Mouse (Mus musculus) liver, embryonic 12.5 days (tissue): ENCODE measurements at regions not wholly inside any gene's neighbourhood (a gene's known extent, or its start where the extent isn't known, plus 50 kb on each side); places are given as distances from the start of the nearest gene placed in this dataset.

Experiments
- ATAC-seq: fragments of 200-750 bp; cut with Nextera tagmentation; 2 replicates; pipeline ENCODE4 v1.8.0; 2017; ENCODE audit warnings: moderate number of reproducible peaks, mild to moderate bottlenecking, moderate library complexity
- H3K27ac ChIP-seq: fragments of 300-500 bp; sonication (generic); 2 replicates; pipeline ENCODE4 v1.5.1; 2016; ENCODE audit warnings: mild to moderate bottlenecking
- H3K27me3 ChIP-seq: fragments of 300-500 bp; sonication (generic); replicated peaks from 2 replicates; pipeline ENCODE4 v1.6.1; 2016; ENCODE audit warnings: mild to moderate bottlenecking, moderate library complexity
- H3K36me3 ChIP-seq: fragments of 300-500 bp; sonication (generic); 2 replicates; pipeline ENCODE4 v1.6.1; 2016; ENCODE audit warnings: mild to moderate bottlenecking, moderate library complexity
- H3K4me1 ChIP-seq: fragments of 300-500 bp; sonication (generic); 2 replicates; pipeline ENCODE4 v1.6.1; 2016
- H3K4me2 ChIP-seq: fragments of 300-500 bp; sonication (generic); 2 replicates; pipeline ENCODE4 v1.6.1; 2016; ENCODE audit warnings: mild to moderate bottlenecking, moderate library complexity
- H3K4me3 ChIP-seq: fragments of 300-500 bp; sonication (generic); 2 replicates; pipeline ENCODE4 v1.5.1; 2016; ENCODE audit warnings: mild to moderate bottlenecking, moderate library complexity
- H3K9ac ChIP-seq: fragments of 300-500 bp; sonication (generic); 2 replicates; pipeline ENCODE4 v1.6.1; 2016; ENCODE audit warnings: mild to moderate bottlenecking, moderate library complexity
- H3K9me3 ChIP-seq: fragments of 300-500 bp; sonication (generic); replicated peaks from 2 replicates; pipeline ENCODE4 v1.6.1; 2016; ENCODE audit warnings: mild to moderate bottlenecking, moderate library complexity
- WGBS: fragments of 180-500 bp; shearing (Covaris S2); methylation state at CpG from one replicate; pipeline ENCODE4 v1.1.7; 2016; ENCODE audit not compliant: insufficient replicate concordance; 5-methylcytosine and 5-hydroxymethylcytosine counted together

- Histone ChIP-seq H3K9me3 (no peaks in the 10 kb centered on the region), H3K27me3 (no peaks in the 10 kb centered on the region), H3K36me3 (no peaks in the 10 kb centered on the region), H3K4me3 (no peak overlapping the region), H3K9ac (no peak overlapping the region), H3K27ac (no peak overlapping the region), H3K4me2 (no peak overlapping the region), H3K4me1 (peaks cover 6% of the 10 kb centered on the region; the same call in 1 of the 2 replicates)
- no peak for ATAC-seq
- 44% methylated on average over 11 of the region's 11 CpGs for WGBS
Observed at GRCm38 (mm10) chr13:44509526-44510159, 219.6 kb upstream of the Jarid2 start.

- H3K9me3 ChIP-seq: no peaks in the 10 kb centered on the region
- no peaks in the 10 kb centered on the region for H3K36me3 ChIP-seq
- ATAC-seq: no peak
- peaks cover 6% of the 10 kb centered on the region; the same call in 1 of the 2 replicates for H3K4me1 ChIP-seq
- no peak overlapping the region for H3K9ac ChIP-seq
- H3K4me3 ChIP-seq: no peak overlapping the region
- no peaks in the 10 kb centered on the region for H3K27me3 ChIP-seq
- H3K4me2 ChIP-seq: no peak overlapping the region
- WGBS: 66% methylated on average over 13 of the region's 13 CpGs
- H3K27ac ChIP-seq: no peak overlapping the region
Observed at GRCm38 (mm10) chr13:44513378-44514285, 215.6 kb upstream of the Jarid2 start.

GRCm38 (mm10) chr13:44514636-44515158, 214.6 kb upstream of the Jarid2 start:
- Histone ChIP-seq H3K9me3 (no peaks in the 10 kb centered on the region), H3K4me2 (no peak overlapping the region), H3K27ac (no peak overlapping the region), H3K27me3 (no peaks in the 10 kb centered on the region), H3K9ac (no peak overlapping the region), H3K4me1 (peaks cover 2% of the 10 kb centered on the region; the same call in 1 of the 2 replicates), H3K36me3 (no peaks in the 10 kb centered on the region), H3K4me3 (no peak overlapping the region)
- ATAC-seq: no peak
- WGBS: 67% methylated on average over 5 of the region's 5 CpGs

GRCm38 (mm10) chr13:44516863-44517262, 212.4 kb upstream of the Jarid2 start:
- H3K4me1 ChIP-seq: no peaks in the 10 kb centered on the region
- no peak overlapping the region for H3K9ac ChIP-seq
- no peak overlapping the region for H3K4me3 ChIP-seq
- H3K27ac ChIP-seq: no peak overlapping the region
- no peaks in the 10 kb centered on the region for H3K36me3 ChIP-seq
- no peaks in the 10 kb centered on the region for H3K9me3 ChIP-seq
- ATAC-seq: no peak
- no peak overlapping the region for H3K4me2 ChIP-seq
- WGBS: 72% methylated on average over 4 of the region's 4 CpGs
- H3K27me3 ChIP-seq: no peaks in the 10 kb centered on the region

- WGBS: 81% methylated on average over 9 of the region's 9 CpGs
Observed at GRCm38 (mm10) chr13:44517312-44517711, 212.0 kb upstream of the Jarid2 start.

GRCm38 (mm10) chr13:44518215-44518614, 211.1 kb upstream of the Jarid2 start:
- no peak overlapping the region for H3K9ac ChIP-seq
- ATAC-seq: no peak
- 42% methylated on average over 4 of the region's 4 CpGs for WGBS
- no peaks in the 10 kb centered on the region for H3K9me3 ChIP-seq
- H3K4me1 ChIP-seq: no peaks in the 10 kb centered on the region
- H3K27ac ChIP-seq: no peak overlapping the region
- no peak overlapping the region for H3K4me3 ChIP-seq
- H3K4me2 ChIP-seq: no peak overlapping the region
- no peaks in the 10 kb centered on the region for H3K27me3 ChIP-seq
- H3K36me3 ChIP-seq: no peaks in the 10 kb centered on the region

More at GRCm38 (mm10) chr13:44517312-44517711, 212.0 kb upstream of the Jarid2 start:
- no peaks in the 10 kb centered on the region for H3K4me1 ChIP-seq
- no peaks in the 10 kb centered on the region for H3K9me3 ChIP-seq
- H3K27ac ChIP-seq: no peak overlapping the region
- H3K9ac ChIP-seq: no peak overlapping the region
- ATAC-seq: no peak
- H3K4me3 ChIP-seq: no peak overlapping the region
- H3K27me3 ChIP-seq: no peaks in the 10 kb centered on the region
- no peak overlapping the region for H3K4me2 ChIP-seq
- H3K36me3 ChIP-seq: no peaks in the 10 kb centered on the region

GRCm38 (mm10) chr13:44523516-44523915, 205.8 kb upstream of the Jarid2 start:
- H3K27me3 ChIP-seq: no peaks in the 10 kb centered on the region
- no peak overlapping the region for H3K9ac ChIP-seq
- no peaks in the 10 kb centered on the region for H3K9me3 ChIP-seq
- H3K4me1 ChIP-seq: no peaks in the 10 kb centered on the region
- no peak for ATAC-seq
- H3K4me3 ChIP-seq: no peak overlapping the region
- H3K4me2 ChIP-seq: no peak overlapping the region
- H3K27ac ChIP-seq: no peak overlapping the region
- WGBS: 59% methylated on average over 4 of the region's 4 CpGs
- H3K36me3 ChIP-seq: no peaks in the 10 kb centered on the region

- no peak overlapping the region for H3K27ac ChIP-seq
- H3K36me3 ChIP-seq: no peaks in the 10 kb centered on the region
- H3K4me1 ChIP-seq: no peaks in the 10 kb centered on the region
- no peak overlapping the region for H3K4me2 ChIP-seq
- H3K9me3 ChIP-seq: no peaks in the 10 kb centered on the region
- ATAC-seq: no peak
- 68% methylated on average over 9 of the region's 9 CpGs for WGBS
- no peak overlapping the region for H3K4me3 ChIP-seq
- no peak overlapping the region for H3K9ac ChIP-seq
- H3K27me3 ChIP-seq: no peaks in the 10 kb centered on the region
Observed at GRCm38 (mm10) chr13:44530867-44531564, 198.3 kb upstream of the Jarid2 start.

GRCm38 (mm10) chr13:44532631-44533180, 196.6 kb upstream of the Jarid2 start:
- Histone ChIP-seq H3K9me3 (no peaks in the 10 kb centered on the region), H3K27ac (no peak overlapping the region), H3K36me3 (no peaks in the 10 kb centered on the region), H3K4me3 (no peak overlapping the region), H3K4me2 (no peak overlapping the region), H3K27me3 (no peaks in the 10 kb centered on the region), H3K4me1 (no peaks in the 10 kb centered on the region), H3K9ac (no peak overlapping the region)
- 65% methylated on average over 11 of the region's 11 CpGs for WGBS
- ATAC-seq: no peak

GRCm38 (mm10) chr13:44534575-44535080, 194.6 kb upstream of the Jarid2 start:
- Histone ChIP-seq H3K9me3 (no peaks in the 10 kb centered on the region), H3K36me3 (no peaks in the 10 kb centered on the region), H3K4me2 (no peak overlapping the region), H3K4me1 (no peaks in the 10 kb centered on the region), H3K27ac (no peak overlapping the region), H3K9ac (no peak overlapping the region), H3K4me3 (no peak overlapping the region), H3K27me3 (no peaks in the 10 kb centered on the region)
- ATAC-seq: no peak
- 73% methylated on average over 6 of the region's 6 CpGs for WGBS

- no peak for ATAC-seq
- Histone ChIP-seq H3K27ac (no peak overlapping the region), H3K9me3 (no peaks in the 10 kb centered on the region), H3K9ac (no peak overlapping the region), H3K4me3 (no peak overlapping the region), H3K36me3 (no peaks in the 10 kb centered on the region), H3K27me3 (no peaks in the 10 kb centered on the region), H3K4me2 (no peak overlapping the region), H3K4me1 (no peaks in the 10 kb centered on the region)
- WGBS: 68% methylated on average over 18 of the region's 18 CpGs
Observed at GRCm38 (mm10) chr13:44535441-44535840, 193.8 kb upstream of the Jarid2 start.
